Mouse (Mus musculus): ENCODE data around the gene 1700066M21Rik. TPM values are rescaled to one million over a fixed set of nuclear protein-coding genes. Genes with fewer than 3 reads are reported as not detected.

The 1700066M21Rik gene
- polyA plus RNA-seq (2017; shearing (Covaris generic)), result 1 to 10 TPM; 5.5 to 8.2 TPM

GRCm38 (mm10) chr1:57377376-57378341, at the start of gene 1700066M21Rik:
1700066M21Rik (plus strand) TSS chr1:57377620.

GRCm38 (mm10) chr1:57406187-57407151, 29.0 kb downstream of the 1700066M21Rik start, which contains the start of the genes Maip1 and Tyw5:
Maip1 (plus strand) TSS chr1:57406328.
Tyw5 (minus strand) TSS chr1:57407101.

Other genes with a start within 250 kb of the 1700066M21Rik start
- 10 to 100 TPM in 1 of 2 experiments, 1 to 10 TPM in 1; 9.2 to 13.2 TPM for gene Maip1, start 28.7 kb downstream of the 1700066M21Rik start, polyA plus RNA-seq (2017; shearing (Covaris generic))
- gene Tyw5, start 29.5 kb downstream of the 1700066M21Rik start, polyA plus RNA-seq (2017; shearing (Covaris generic)), result 10 to 100 TPM; 21.4 to 32.6 TPM